Mouse (Mus musculus): ENCODE results near the gene Kcnma1.

DNA sequence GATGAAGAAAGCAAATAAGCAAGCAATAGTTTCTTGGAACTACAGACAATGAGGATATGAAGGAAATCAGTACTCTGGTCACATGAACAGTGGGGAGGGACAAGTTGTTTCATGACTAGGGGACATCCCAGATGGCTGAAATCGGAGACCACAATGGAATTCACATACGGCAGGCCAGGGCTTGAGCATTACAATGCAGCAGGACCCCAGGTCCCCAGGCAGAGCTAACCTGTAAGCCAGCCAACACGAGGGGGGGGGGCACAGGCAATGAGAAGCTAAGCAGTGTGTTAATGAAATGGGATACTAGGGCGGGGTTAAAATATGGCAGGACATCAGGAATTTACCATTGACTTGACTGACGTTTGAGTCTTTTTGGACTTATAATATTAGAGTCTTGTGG lies 324.6 kb downstream of the Kcnma1 start:
- TF ChIP-seq E2F4 (IDR thresholded peaks at IDR 0.05; ENCODE audit: borderline replicate concordance, low read depth, low read length) (no peak), CTCF (IDR thresholded peaks at IDR 0.05 in 2 of 3, conservative IDR thresholded peaks at IDR 0.05 in 1 of 3; ENCODE audit: control insufficient read depth in 1 of 3, insufficient read depth in 1 of 3, low read depth in 2 of 3, low read length in 3 of 3, poor library complexity in 1 of 3, severe bottlenecking in 1 of 3) (no peak), POLR2A (IDR thresholded peaks at IDR 0.05; ENCODE audit: control insufficient read depth in 1 of 2, insufficient read depth in 1 of 2, low read depth in 1 of 2, low read length in 2 of 2, poor library complexity in 1 of 2) (no peak), ZNF384 (IDR thresholded peaks at IDR 0.05; ENCODE audit: low read depth, low read length) (no peak), MAFK (IDR thresholded peaks at IDR 0.05; ENCODE audit: borderline replicate concordance, low read depth, low read length) (no peak), ZMIZ1 (IDR thresholded peaks at IDR 0.05; ENCODE audit: low read depth, low read length) (no peak), USF1 (IDR thresholded peaks at IDR 0.05; ENCODE audit: low read depth, low read length) (no peak), EP300 (IDR thresholded peaks at IDR 0.05; ENCODE audit: low read depth in 1 of 2, low read length in 2 of 2) (no peak), JUND (IDR thresholded peaks at IDR 0.05; ENCODE audit: low read depth, low read length) (no peak)

Measured in MEL (cell line).